Mouse (Mus musculus) myocyte (in vitro differentiated cells): ENCODE results near the gene Rtn3.

Experiments
- CEBPB ChIP-seq: IDR thresholded peaks from 2 replicates; pipeline ENCODE4 v1.6.1; 2011; ENCODE audit warnings: mild to moderate bottlenecking, moderate library complexity; ENCODE audit not compliant: poor library complexity, insufficient read depth, severe bottlenecking
- E2F4 ChIP-seq: IDR thresholded peaks from one replicate; pipeline ENCODE4 v1.6.1; 2011; ENCODE audit warnings: mild to moderate bottlenecking, control low read depth, moderate library complexity; ENCODE audit not compliant: insufficient read depth
- MAX ChIP-seq: IDR thresholded peaks from one replicate; pipeline ENCODE4 v1.6.1; 2011; ENCODE audit warnings: low read depth, mild to moderate bottlenecking, control low read depth
- MYOD1 ChIP-seq, 3 experiments: IDR thresholded peaks; one replicate each; pipeline ENCODE4 v1.6.1; 2011; ENCODE audit warnings: control low read depth in 2 of 3, low read depth in 2 of 3, mild to moderate bottlenecking in 2 of 3, moderate library complexity in 1 of 3; ENCODE audit not compliant: insufficient read length in 2 of 3, control insufficient read depth in 1 of 3
- POLR2A ChIP-seq: IDR thresholded peaks from one replicate; pipeline ENCODE4 v1.6.1; 2011; ENCODE audit warnings: low read depth, mild to moderate bottlenecking, control low read depth, moderate library complexity; ENCODE audit not compliant: insufficient read length
- POLR2AphosphoS2 ChIP-seq: IDR thresholded peaks from one replicate; pipeline ENCODE4 v1.6.1; 2011; ENCODE audit warnings: low read depth, control low read depth; ENCODE audit not compliant: insufficient read length
- REST ChIP-seq: IDR thresholded peaks from one replicate; pipeline ENCODE4 v1.6.1; 2011; ENCODE audit warnings: mild to moderate bottlenecking, control low read depth, moderate library complexity; ENCODE audit not compliant: insufficient read depth, insufficient read length
- TCF12 ChIP-seq: IDR thresholded peaks from one replicate; pipeline ENCODE4 v1.6.1; 2011; ENCODE audit warnings: mild to moderate bottlenecking, control low read depth; ENCODE audit not compliant: poor library complexity, insufficient read depth, severe bottlenecking
- USF1 ChIP-seq: IDR thresholded peaks from one replicate; pipeline ENCODE4 v1.6.1; 2011; ENCODE audit warnings: low read depth, mild to moderate bottlenecking, control low read depth, moderate library complexity

- TF ChIP-seq MYOD1 (IDR thresholded peaks at IDR 0.05; ENCODE audit: control insufficient read depth in 1 of 3, insufficient read length in 2 of 3, low read depth in 2 of 3) = no peak
- no peak for TF ChIP-seq POLR2A
- no peak for TF ChIP-seq MAX
- no peak for TF ChIP-seq REST
- no peak for TF ChIP-seq E2F4
- TF ChIP-seq POLR2AphosphoS2 = no peak
- no peak for TF ChIP-seq USF1
- no peak for TF ChIP-seq CEBPB
- TF ChIP-seq TCF12 = no peak
Observed at GRCm38 (mm10) chr19:7498816-7499215, 15.7 kb upstream of the Rtn3 start.
